8 mouse cellular contexts compared by ENCODE assay signal in genomic region chr19:46394712-46395108, GRCm38 (mm10). TPM values are rescaled to one million over a fixed set of nuclear protein-coding genes. Genes with fewer than 3 reads are reported as not detected.
A peak's percentile ranks its signal among the peaks of the same experiment; 100 is the strongest.
DNase-seq lines count a peak whose midpoint lies in the region; ATAC-seq and TF ChIP-seq lines count a peak whose summit lies in the region.

No protein-coding gene starts in this region.

- peak overlapping the region; percentile 89 for H3K4me3 ChIP-seq in erythroblast, embryonic 14.5 days (replicated peaks)
- H3K4me3 ChIP-seq in testis, adult 2 months (ENCODE audit: control insufficient read depth, low read depth, low read length), result peak overlapping the region; percentile 99
- peak overlapping the region; percentile 68 for H3K4me3 ChIP-seq in limb, embryonic 14.5 days (replicated peaks; ENCODE audit: low read length)
- peak overlapping the region; percentile 79 for H3K4me3 ChIP-seq in stomach, embryonic 16.5 days (replicated peaks; ENCODE audit: low read length)

- TF ChIP-seq CTCF in testis, adult 2 months (IDR thresholded peaks at IDR 0.05; ENCODE audit: control insufficient read depth, insufficient read depth, insufficient replicate concordance, low read depth, low read length), result no peak

- H3K27me3 ChIP-seq in erythroblast, embryonic 14.5 days (ENCODE audit: control insufficient read depth), result no peaks in the 10 kb centered on the region; the same call in 1 of the 2 replicates
- H3K27me3 ChIP-seq in testis, adult 2 months (ENCODE audit: control insufficient read depth, insufficient read depth, low read length), result no peaks in the 10 kb centered on the region
- no peaks in the 10 kb centered on the region for H3K27me3 ChIP-seq in limb, embryonic 14.5 days (ENCODE audit: control insufficient read depth, insufficient read depth, low read length)
- no peaks in the 10 kb centered on the region for H3K27me3 ChIP-seq in stomach, embryonic 16.5 days (ENCODE audit: control insufficient read depth, insufficient read depth, low read length)

- TF ChIP-seq POLR2A in testis, adult 2 months (IDR thresholded peaks at IDR 0.05; ENCODE audit: control insufficient read depth, low read depth, low read length), result no peak
- no peak for TF ChIP-seq POLR2A in limb, embryonic 14.5 days (IDR thresholded peaks at IDR 0.05; ENCODE audit: borderline replicate concordance, extremely low read depth, insufficient read depth, insufficient read length)

- H3K36me3 ChIP-seq in erythroblast, embryonic 14.5 days (ENCODE audit: control insufficient read depth), result peaks cover 30% of the 10 kb centered on the region
- H3K36me3 ChIP-seq in testis, adult 2 months (ENCODE audit: control insufficient read depth, insufficient read depth, low read length), result no peaks in the 10 kb centered on the region; the same call in 1 of the 2 replicates
- H3K36me3 ChIP-seq in limb, embryonic 14.5 days (ENCODE audit: control insufficient read depth, insufficient read depth, low read length), result 0 out of 2 replicates have a peak, but pooled peaks cover 9% of the 10 kb centered on the region
- no peaks in the 10 kb centered on the region for H3K36me3 ChIP-seq in stomach, embryonic 16.5 days (ENCODE audit: control insufficient read depth, insufficient read depth, low read length)

- peak overlapping the region; percentile 89 for H3K4me2 ChIP-seq in limb, embryonic 14.5 days (replicated peaks; ENCODE audit: low read depth, low read length, severe bottlenecking)
- H3K4me2 ChIP-seq in stomach, embryonic 16.5 days (ENCODE audit: low read depth, low read length), result peak overlapping the region; percentile 78

- 6% methylated on average over 10 of the region's 10 CpGs for WGBS in limb, embryonic 14.5 days
- WGBS in stomach, embryonic 16.5 days, result 3% methylated on average over 10 of the region's 10 CpGs

- DNase-seq in testis, postnatal 14 days (ENCODE audit: low spot score), result no peak
- no peak for DNase-seq in limb, embryonic 14.5 days (ENCODE audit: low spot score)
- no peak for DNase-seq in left cerebral cortex, postnatal 10 days (ENCODE audit: extremely low spot score in 1 of 2, low spot score in 2 of 2)
- no peak for DNase-seq in spleen, postnatal 14 days (ENCODE audit: low spot score in 2 of 2)

- H3K4me1 ChIP-seq in erythroblast, embryonic 14.5 days (ENCODE audit: control insufficient read depth), result peaks cover 56% of the 10 kb centered on the region
- H3K4me1 ChIP-seq in testis, adult 2 months (ENCODE audit: control insufficient read depth, insufficient read depth, low read length), result peaks cover 5% of the 10 kb centered on the region; the same call in 1 of the 2 replicates
- H3K4me1 ChIP-seq in limb, embryonic 14.5 days (ENCODE audit: control insufficient read depth, insufficient read depth, low read length), result peaks cover 34% of the 10 kb centered on the region
- H3K4me1 ChIP-seq in stomach, embryonic 16.5 days (ENCODE audit: control insufficient read depth, insufficient read depth, low read length), result peaks cover 34% of the 10 kb centered on the region

- peak overlapping the region; percentile 73 for H3K9ac ChIP-seq in limb, embryonic 14.5 days (ENCODE audit: low read depth, low read length, severe bottlenecking)
- peak overlapping the region; percentile 61 for H3K9ac ChIP-seq in stomach, embryonic 16.5 days (ENCODE audit: low read length)

- H3K27ac ChIP-seq in testis, adult 2 months (ENCODE audit: control insufficient read depth, insufficient read depth, low read depth, low read length), result peak overlapping the region; percentile 99; the same call in 1 of the 2 replicates
- H3K27ac ChIP-seq in limb, embryonic 14.5 days (replicated peaks; ENCODE audit: low read depth, low read length), result no peak overlapping the region
- peak overlapping the region; percentile 51; the same call in 1 of the 2 replicates for H3K27ac ChIP-seq in stomach, embryonic 16.5 days (ENCODE audit: low read length)

- H3K9me3 ChIP-seq in erythroblast, embryonic 14.5 days (ENCODE audit: control insufficient read depth, low read length), result no peaks in the 10 kb centered on the region
- H3K9me3 ChIP-seq in limb, embryonic 14.5 days (ENCODE audit: control insufficient read depth, low read length), result no peaks in the 10 kb centered on the region
- no peaks in the 10 kb centered on the region for H3K9me3 ChIP-seq in stomach, embryonic 16.5 days (replicated peaks; ENCODE audit: control insufficient read depth, low read length)

- ATAC-seq in erythroblast, adult 5-6 weeks (replicated peaks; ENCODE audit: low FRiP score, poor library complexity, severe bottlenecking), result no peak
- no peak for ATAC-seq in limb, embryonic 14.5 days (ENCODE audit: low FRiP score, low read depth)
- no peak for ATAC-seq in stomach, embryonic 16.5 days (ENCODE audit: insufficient read depth, low FRiP score)

- intact Hi-C loops in left cerebral cortex, postnatal 10 days (cut with DNase I), result loop anchor here (5.0 kb wide), 1 partner anchor 47 kb away; no protein-coding TSS in a partner anchor

RNA-seq across cellular contexts. Expression of gene Actr1a, which starts 0.8 kb away (rescaled TPM):
- 4.0 and 5.4 TPM in 2 replicates for polyA plus RNA-seq in erythroblast, embryonic 14.5 days (2012)
- 16.5 and 21.5 TPM in 2 replicates for total RNA-seq in erythroblast, adult 5-6 weeks (2015; ENCODE audit: low replicate concordance)
- total RNA-seq in erythroblast, adult 5-6 weeks (2017; ENCODE audit: low replicate concordance), result 38.2 and 39.2 TPM in 2 replicates
- 179 and 194 TPM in 2 replicates for polyA plus RNA-seq in testis, adult 2 months (2012; rRNA removed)
- polyA plus RNA-seq in limb, embryonic 14.5 days (2012; rRNA removed), result 96.2 and 104 TPM in 2 replicates
- 152 and 155 TPM in 2 replicates for polyA plus RNA-seq in limb, embryonic 14.5 days (2014; fragmentation: Nextera tagmentation; extraction: Ambion mirVana)
- 135 and 146 TPM in 2 replicates for polyA plus RNA-seq in stomach, embryonic 16.5 days (2015; fragmentation: Nextera tagmentation; extraction: Ambion mirVana)
- 100 to 1,000 TPM; 257 to 271 TPM for total RNA-seq in left cerebral cortex, postnatal 10 days (2021)

RNA-seq across cellular contexts. Expression of gene Sufu, which starts 2.0 kb away (rescaled TPM):
- 0.70 and 0.73 TPM in 2 replicates for polyA plus RNA-seq in erythroblast, embryonic 14.5 days (2012)
- total RNA-seq in erythroblast, adult 5-6 weeks (2015; ENCODE audit: low replicate concordance), result 3.8 and 10.8 TPM in 2 replicates
- total RNA-seq in erythroblast, adult 5-6 weeks (2017; ENCODE audit: low replicate concordance), result 1.1 and 1.2 TPM in 2 replicates
- 186 and 202 TPM in 2 replicates for polyA plus RNA-seq in testis, adult 2 months (2012; rRNA removed)
- polyA plus RNA-seq in limb, embryonic 14.5 days (2012; rRNA removed), result 30.6 and 37.2 TPM in 2 replicates
- polyA plus RNA-seq in limb, embryonic 14.5 days (2014; fragmentation: Nextera tagmentation; extraction: Ambion mirVana), result 35.5 and 39.1 TPM in 2 replicates
- 26.4 and 27.4 TPM in 2 replicates for polyA plus RNA-seq in stomach, embryonic 16.5 days (2015; fragmentation: Nextera tagmentation; extraction: Ambion mirVana)
- total RNA-seq in left cerebral cortex, postnatal 10 days (2021), result 10 to 100 TPM; 16.7 to 18.8 TPM

RNA-seq across cellular contexts. Expression of gene 2310034G01Rik, which starts 44.6 kb away (rescaled TPM):
- not detected in 2 replicates for polyA plus RNA-seq in erythroblast, embryonic 14.5 days (2012)
- total RNA-seq in erythroblast, adult 5-6 weeks (2015; ENCODE audit: low replicate concordance), result not detected in 2 replicates
- total RNA-seq in erythroblast, adult 5-6 weeks (2017; ENCODE audit: low replicate concordance), result not detected in 2 replicates
- 0.49 and 0.88 TPM in 2 replicates for polyA plus RNA-seq in testis, adult 2 months (2012; rRNA removed)
- 1.6 TPM in 2 replicates for polyA plus RNA-seq in limb, embryonic 14.5 days (2012; rRNA removed)
- polyA plus RNA-seq in limb, embryonic 14.5 days (2014; fragmentation: Nextera tagmentation; extraction: Ambion mirVana), result 2.1 and 2.7 TPM in 2 replicates
- polyA plus RNA-seq in stomach, embryonic 16.5 days (2015; fragmentation: Nextera tagmentation; extraction: Ambion mirVana), result 1.7 and 1.8 TPM in 2 replicates
- under 1 TPM; 0.77 to 0.99 TPM for total RNA-seq in left cerebral cortex, postnatal 10 days (2021)

RNA-seq across cellular contexts. Expression of gene Mfsd13a, which starts 53.8 kb away (rescaled TPM):
- 0.20 and 0.73 TPM in 2 replicates for polyA plus RNA-seq in erythroblast, embryonic 14.5 days (2012)
- total RNA-seq in erythroblast, adult 5-6 weeks (2015; ENCODE audit: low replicate concordance), result 5.4 and 9.6 TPM in 2 replicates
- total RNA-seq in erythroblast, adult 5-6 weeks (2017; ENCODE audit: low replicate concordance), result 1.4 and 1.8 TPM in 2 replicates
- 20.0 and 24.3 TPM in 2 replicates for polyA plus RNA-seq in testis, adult 2 months (2012; rRNA removed)
- polyA plus RNA-seq in limb, embryonic 14.5 days (2012; rRNA removed), result 5.4 and 8.0 TPM in 2 replicates
- 3.2 and 3.5 TPM in 2 replicates for polyA plus RNA-seq in limb, embryonic 14.5 days (2014; fragmentation: Nextera tagmentation; extraction: Ambion mirVana)
- 13.8 and 16.8 TPM in 2 replicates for polyA plus RNA-seq in stomach, embryonic 16.5 days (2015; fragmentation: Nextera tagmentation; extraction: Ambion mirVana)
- total RNA-seq in left cerebral cortex, postnatal 10 days (2021), result 10 to 100 TPM; 22.0 to 23.5 TPM

RNA-seq across cellular contexts. Expression of gene Cuedc2, which starts 56.2 kb away (rescaled TPM):
- polyA plus RNA-seq in erythroblast, embryonic 14.5 days (2012), result 15.7 and 17.4 TPM in 2 replicates
- 8.1 and 8.4 TPM in 2 replicates for total RNA-seq in erythroblast, adult 5-6 weeks (2015; ENCODE audit: low replicate concordance)
- 23.6 and 39.4 TPM in 2 replicates for total RNA-seq in erythroblast, adult 5-6 weeks (2017; ENCODE audit: low replicate concordance)
- polyA plus RNA-seq in testis, adult 2 months (2012; rRNA removed), result 24.5 and 28.4 TPM in 2 replicates
- polyA plus RNA-seq in limb, embryonic 14.5 days (2012; rRNA removed), result 110 and 133 TPM in 2 replicates
- polyA plus RNA-seq in limb, embryonic 14.5 days (2014; fragmentation: Nextera tagmentation; extraction: Ambion mirVana), result 164 and 169 TPM in 2 replicates
- polyA plus RNA-seq in stomach, embryonic 16.5 days (2015; fragmentation: Nextera tagmentation; extraction: Ambion mirVana), result 131 and 133 TPM in 2 replicates
- total RNA-seq in left cerebral cortex, postnatal 10 days (2021), result 100 to 1,000 TPM; 183 to 200 TPM

Comparison
In these comparisons a context has a peak if more than half of its experiments do, and no peak if none do; other contexts are left out.
1. RNA of gene Actr1a, which starts 0.8 kb away (polyA plus RNA-seq): 179 to 194 TPM in testis, adult 2 months, 96.2 to 155 TPM in limb, embryonic 14.5 days and 135 to 146 TPM in stomach, embryonic 16.5 days; 4.0 to 5.4 TPM in erythroblast, embryonic 14.5 days; every median in the first group is over 10 times any median in the second.
2. RNA of gene Sufu, which starts 2.0 kb away (polyA plus RNA-seq): 186 to 202 TPM in testis, adult 2 months, 30.6 to 39.1 TPM in limb, embryonic 14.5 days and 26.4 to 27.4 TPM in stomach, embryonic 16.5 days; 0.70 to 0.73 TPM in erythroblast, embryonic 14.5 days; every median in the first group is over 10 times any median in the second.
3. Peak in every context shown above with its lines, with median percentiles within 50 percentile points of each other: H3K4me3 ChIP-seq.